Mouse (Mus musculus) hindbrain, embryonic 12.5 days (tissue): Measurements from ENCODE around the gene Tmed8. TPM values are rescaled to one million over a fixed set of nuclear protein-coding genes. Genes with fewer than 3 reads are reported as not detected.

Source experiments
- ATAC-seq: fragments of 200-750 bp; cut with Nextera tagmentation; 2 replicates; pipeline ENCODE4 v1.8.0; 2017; ENCODE audit warnings: moderate TSS enrichment; ENCODE audit not compliant: low FRiP score
- H3K27ac ChIP-seq: fragments of 300-500 bp; sonication (generic); 2 replicates; pipeline ENCODE4 v1.5.1; 2016; ENCODE audit warnings: mild to moderate bottlenecking
- H3K27me3 ChIP-seq: fragments of 300-500 bp; sonication (generic); 2 replicates; pipeline ENCODE4 v1.6.1; 2016; ENCODE audit warnings: mild to moderate bottlenecking
- H3K36me3 ChIP-seq: fragments of 300-500 bp; sonication (generic); 2 replicates; pipeline ENCODE4 v1.6.1; 2016; ENCODE audit warnings: mild to moderate bottlenecking
- H3K4me1 ChIP-seq: fragments of 300-500 bp; sonication (generic); 2 replicates; pipeline ENCODE4 v1.6.1; 2016
- H3K4me2 ChIP-seq: fragments of 300-500 bp; sonication (generic); replicated peaks from 2 replicates; pipeline ENCODE4 v1.6.1; 2016; ENCODE audit warnings: mild to moderate bottlenecking
- H3K4me3 ChIP-seq: fragments of 300-500 bp; sonication (generic); 2 replicates; pipeline ENCODE4 v1.5.1; 2016; ENCODE audit warnings: mild to moderate bottlenecking
- H3K9ac ChIP-seq: fragments of 300-500 bp; sonication (generic); 2 replicates; pipeline ENCODE4 v1.6.1; 2016; ENCODE audit warnings: mild to moderate bottlenecking, moderate library complexity
- H3K9me3 ChIP-seq: fragments of 300-500 bp; sonication (generic); replicated peaks from 2 replicates; pipeline ENCODE4 v1.6.1; 2016; ENCODE audit warnings: mild to moderate bottlenecking
- WGBS: fragments of 180-500 bp; shearing (Covaris S2); methylation state at CpG from one replicate; pipeline ENCODE4 v1.1.7; 2016; 5-methylcytosine and 5-hydroxymethylcytosine counted together
- polyA plus RNA-seq: library from polyadenylated mRNA; unstranded; fragments of >200 nt; fragmentation: Nextera tagmentation; extraction: Ambion mirVana; gene quantifications from 2 replicates; pipeline ENCODE4 v1.2.1, GENCODE M21; 2016

Tmed8 gene
- polyA plus RNA-seq, 1 experiment from 2014 or later, result 5.4 TPM

- 89% methylated on average over 2 of the region's 2 CpGs for whole genome bisulfite sequencing
- Histone ChIP-seq H3K27ac (no peak overlapping the region), H3K27me3 (no peaks in the 10 kb centered on the region)
These were observed 69.1 kb downstream of the Tmed8 start for GRCm38 (mm10) chr12:87131181-87131580.

GRCm38 (mm10) chr12:87130224-87130623 is 70.0 kb downstream of the Tmed8 start:
- H3K4me2 ChIP-seq, result no peak overlapping the region
- no peaks in the 10 kb centered on the region for H3K27me3 ChIP-seq
- H3K9me3 ChIP-seq, result no peaks in the 10 kb centered on the region
- 89% methylated on average over 4 of the region's 4 CpGs for WGBS
- no peak overlapping the region for H3K9ac ChIP-seq
- H3K4me1 ChIP-seq, result no peaks in the 10 kb centered on the region
- no peak overlapping the region for H3K27ac ChIP-seq
- no peak overlapping the region for H3K4me3 ChIP-seq
- no peak for ATAC-seq
- H3K36me3 ChIP-seq, result peaks cover 41% of the 10 kb centered on the region; the same call in 1 of the 2 replicates

More at GRCm38 (mm10) chr12:87131181-87131580, 69.1 kb downstream of the Tmed8 start:
- H3K4me2 ChIP-seq, result no peak overlapping the region
- H3K4me3 ChIP-seq, result no peak overlapping the region
- H3K9ac ChIP-seq, result no peak overlapping the region
- H3K4me1 ChIP-seq, result no peaks in the 10 kb centered on the region
- H3K36me3 ChIP-seq, result peaks cover 43% of the 10 kb centered on the region; the same call in 1 of the 2 replicates
- no peaks in the 10 kb centered on the region for H3K9me3 ChIP-seq
- ATAC-seq, result no peak

GRCm38 (mm10) chr12:87127256-87127655 is 73.0 kb downstream of the Tmed8 start:
- ATAC-seq, result no peak
- no peak overlapping the region for H3K9ac ChIP-seq
- no peaks in the 10 kb centered on the region for H3K9me3 ChIP-seq
- 83% methylated on average over 4 of the region's 4 CpGs for WGBS
- H3K27me3 ChIP-seq, result no peaks in the 10 kb centered on the region
- no peak overlapping the region for H3K27ac ChIP-seq
- no peaks in the 10 kb centered on the region for H3K4me1 ChIP-seq
- H3K4me3 ChIP-seq, result no peak overlapping the region
- H3K4me2 ChIP-seq, result no peak overlapping the region
- H3K36me3 ChIP-seq, result peaks cover 55% of the 10 kb centered on the region

GRCm38 (mm10) chr12:87121918-87122589 is 78.2 kb downstream of the Tmed8 start:
- H3K27me3 ChIP-seq, result no peaks in the 10 kb centered on the region
- no peak overlapping the region for H3K4me3 ChIP-seq
- H3K36me3 ChIP-seq, result peaks cover 50% of the 10 kb centered on the region
- no peaks in the 10 kb centered on the region for H3K4me1 ChIP-seq
- no peak overlapping the region for H3K9ac ChIP-seq
- H3K27ac ChIP-seq, result no peak overlapping the region
- 97% methylated on average over 4 of the region's 4 CpGs for WGBS
- H3K4me2 ChIP-seq, result no peak overlapping the region
- H3K9me3 ChIP-seq, result no peaks in the 10 kb centered on the region
- ATAC-seq, result no peak

Other genes starting within 250 kb of the Tmed8 start
- gene Zdhhc22, start 210.0 kb downstream of the Tmed8 start, polyA plus RNA-seq, result 2.9 and 3.7 TPM in 2 replicates
- 1.8 and 2.3 TPM in 2 replicates for gene Tmem63c, start 179.1 kb downstream of the Tmed8 start, polyA plus RNA-seq
- 0.33 and 0.43 TPM in 2 replicates for gene Ngb, start 97.9 kb downstream of the Tmed8 start, polyA plus RNA-seq
- gene Gstz1, start 53.3 kb downstream of the Tmed8 start, polyA plus RNA-seq, result 24.1 and 24.6 TPM in 2 replicates
- 16.2 and 17.7 TPM in 2 replicates for gene Pomt2, start 52.5 kb downstream of the Tmed8 start, polyA plus RNA-seq
- 1.6 and 2.5 TPM in 2 replicates for gene Samd15, start 731 bp downstream of the Tmed8 start, polyA plus RNA-seq
- 1.6 and 1.8 TPM in 2 replicates for gene Noxred1, start 38.3 kb upstream of the Tmed8 start, polyA plus RNA-seq
- 60.0 and 62.1 TPM in 2 replicates for gene Vipas39, start 65.8 kb upstream of the Tmed8 start, polyA plus RNA-seq
- gene Ahsa1, start 66.0 kb upstream of the Tmed8 start, polyA plus RNA-seq, result 181 and 187 TPM in 2 replicates
- gene Ism2, start 99.3 kb upstream of the Tmed8 start, polyA plus RNA-seq, result 1.0 and 1.1 TPM in 2 replicates
- gene Sptlc2, start 187.9 kb upstream of the Tmed8 start, polyA plus RNA-seq, result 72.2 and 77.7 TPM in 2 replicates
- gene Slirp, start 243.4 kb upstream of the Tmed8 start, polyA plus RNA-seq, result 241 and 269 TPM in 2 replicates
- gene Alkbh1, start 243.6 kb upstream of the Tmed8 start, polyA plus RNA-seq, result 48.1 and 53.9 TPM in 2 replicates